Mouse (Mus musculus) liver, embryonic 14.5 days (tissue): ENCODE data around the gene Gxylt2.

Experiments
- CTCF ChIP-seq: IDR thresholded peaks from 2 replicates; pipeline ENCODE4 v1.5.1; 2016; ENCODE audit warnings: antibody characterized with exemption, low read depth, control low read depth
- EP300 ChIP-seq: IDR thresholded peaks from 2 replicates; pipeline ENCODE4 v1.6.1; 2016; ENCODE audit warnings: antibody characterized with exemption, low read depth

DNA sequence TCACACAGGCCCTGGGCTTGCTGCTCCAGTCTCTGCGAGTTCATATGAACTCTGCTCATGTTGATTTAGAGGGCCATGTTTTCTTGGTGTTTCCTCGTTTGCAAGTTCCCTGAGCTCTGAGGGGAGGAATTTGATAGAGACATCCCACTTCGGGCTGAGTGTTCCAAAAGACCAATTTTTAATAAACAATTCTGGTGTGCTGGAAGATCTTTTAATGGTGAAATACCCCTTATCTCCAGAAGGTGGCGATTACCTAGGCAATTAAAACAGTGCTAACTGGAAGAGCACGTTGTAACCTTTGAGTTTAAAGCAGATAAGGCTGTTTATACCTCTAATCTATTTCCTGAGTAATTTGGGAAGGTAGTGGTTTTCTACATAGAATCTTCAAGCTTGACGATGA, 29.6 kb upstream of the Gxylt2 start:
- peak; percentile 47; the same call in 1 of the 2 replicates for TF ChIP-seq CTCF
- no peak for TF ChIP-seq EP300
